Mouse (Mus musculus) ES-Bruce4 (cell line): Measurements from ENCODE around the gene Nagpa. TPM values are rescaled to one million over a fixed set of nuclear protein-coding genes. Genes with fewer than 3 reads are reported as not detected.
A peak's percentile ranks its signal among the peaks of the same experiment; 100 is the strongest.

Experiments used
- H3K27ac ChIP-seq: 2 replicates; pipeline ENCODE4 v1.5.1; 2012; ENCODE audit warnings: low read length, inconsistent platforms; ENCODE audit not compliant: insufficient read depth
- H3K27me3 ChIP-seq: 2 replicates; pipeline ENCODE4 v1.6.1; 2012; ENCODE audit warnings: mild to moderate bottlenecking, low read length, inconsistent platforms; ENCODE audit not compliant: control insufficient read depth, poor library complexity, insufficient read depth, severe bottlenecking
- H3K36me3 ChIP-seq: 2 replicates; pipeline ENCODE4 v1.6.1; 2012; ENCODE audit warnings: inconsistent platforms, mild to moderate bottlenecking, low read length, moderate library complexity; ENCODE audit not compliant: control insufficient read depth, poor library complexity, insufficient read depth, severe bottlenecking
- H3K4me1 ChIP-seq: one replicate; pipeline ENCODE4 v1.8.1; 2011; ENCODE audit warnings: low read length; ENCODE audit not compliant: control insufficient read depth, insufficient read depth
- H3K4me3 ChIP-seq: 2 replicates; pipeline ENCODE4 v1.5.1; 2011; ENCODE audit warnings: low read depth, mild to moderate bottlenecking, low read length
- H3K9ac ChIP-seq: 2 replicates; pipeline ENCODE4 v1.6.1; 2012; ENCODE audit warnings: low read depth, mild to moderate bottlenecking, inconsistent platforms; ENCODE audit not compliant: poor library complexity, severe bottlenecking
- H3K9me3 ChIP-seq: replicated peaks from 2 replicates; pipeline ENCODE4 v1.6.1; 2012; ENCODE audit warnings: mild to moderate bottlenecking, low read length, inconsistent platforms; ENCODE audit not compliant: control insufficient read depth, poor library complexity, insufficient read depth, severe bottlenecking
- CTCF ChIP-seq: IDR thresholded peaks from one replicate; pipeline ENCODE4 v1.8.1; 2011; ENCODE audit warnings: low read depth, low read length
- EP300 ChIP-seq: IDR thresholded peaks from 2 replicates; pipeline ENCODE4 v1.6.1; 2011; ENCODE audit warnings: low read depth, low read length; ENCODE audit not compliant: insufficient read depth
- POLR2A ChIP-seq: IDR thresholded peaks from one replicate; pipeline ENCODE4 v1.8.1; 2011; ENCODE audit warnings: low read length; ENCODE audit not compliant: insufficient read depth
- polyA plus RNA-seq: library from polyadenylated mRNA; stranded (reverse); fragments of >200 nt; gene quantifications from 2 replicates; pipeline ENCODE4 v1.2.4, GENCODE M21; 2011; ENCODE audit warnings: low read depth; ENCODE audit not compliant: missing spikeins, insufficient read depth, insufficient read length

Nagpa gene
- polyA plus RNA-seq, 1 experiment, result 5.1 TPM

- Histone ChIP-seq H3K4me3 (no peak overlapping the region), H3K27ac (no peak overlapping the region), H3K27me3 (no peaks in the 10 kb centered on the region), H3K36me3 (no peaks in the 10 kb centered on the region), H3K9me3 (no peaks in the 10 kb centered on the region), H3K4me1 (peaks cover 2% of the 10 kb centered on the region), H3K9ac (no peak overlapping the region)
- TF ChIP-seq EP300, result no peak
- no peak for TF ChIP-seq CTCF
- no peak for TF ChIP-seq POLR2A
These were observed 50.3 kb downstream of the Nagpa start for GRCm38 (mm10) chr16:5153299-5154026.

GRCm38 (mm10) chr16:5150544-5150943, 53.3 kb downstream of the Nagpa start:
- Histone ChIP-seq H3K27ac (no peak overlapping the region), H3K4me1 (no peaks in the 10 kb centered on the region), H3K9me3 (no peaks in the 10 kb centered on the region), H3K36me3 (no peaks in the 10 kb centered on the region), H3K4me3 (no peak overlapping the region), H3K27me3 (no peaks in the 10 kb centered on the region), H3K9ac (no peak overlapping the region)
- TF ChIP-seq CTCF (no peak), POLR2A (no peak), EP300 (no peak)

- no peaks in the 10 kb centered on the region for H3K36me3 ChIP-seq
- no peaks in the 10 kb centered on the region for H3K4me1 ChIP-seq
- H3K9ac ChIP-seq, result 0 out of 2 replicates have a peak within 1 kb of the TSS, but pooled peaks have one; percentile 22
- H3K27me3 ChIP-seq, result no peaks in the 10 kb centered on the region
- peak within 1 kb of the TSS; percentile 51 for H3K4me3 ChIP-seq
- no peak within 1 kb of the TSS for H3K27ac ChIP-seq
- H3K9me3 ChIP-seq, result no peaks in the 10 kb centered on the region
- TF ChIP-seq POLR2A, result no peak
These were observed 56.8 kb downstream of the Nagpa start, which contains the start of gene Sec14l5 for GRCm38 (mm10) chr16:5147037-5147385. Gene Sec14l5, plus strand, starts transcription at chr16:5147109.

GRCm38 (mm10) chr16:5146367-5147036, 57.3 kb downstream of the Nagpa start:
- Histone ChIP-seq H3K36me3 (no peaks in the 10 kb centered on the region), H3K9me3 (no peaks in the 10 kb centered on the region), H3K9ac (0 out of 2 replicates have a peak overlapping the region, but pooled peaks have one; percentile 22), H3K4me1 (no peaks in the 10 kb centered on the region), H3K27me3 (no peaks in the 10 kb centered on the region), H3K4me3 (peak overlapping the region; percentile 51), H3K27ac (no peak overlapping the region)
- TF ChIP-seq EP300 (no peak), CTCF (no peak)

GRCm38 (mm10) chr16:5145570-5145969, 58.2 kb downstream of the Nagpa start:
- Histone ChIP-seq H3K9me3 (no peaks in the 10 kb centered on the region), H3K4me3 (no peak overlapping the region), H3K4me1 (no peaks in the 10 kb centered on the region)

More at GRCm38 (mm10) chr16:5145570-5145969, 58.2 kb downstream of the Nagpa start:
- H3K36me3 ChIP-seq, result no peaks in the 10 kb centered on the region
- TF ChIP-seq POLR2A (no peak), EP300 (no peak), CTCF (no peak)
- no peak overlapping the region for H3K9ac ChIP-seq
- H3K27ac ChIP-seq, result no peak overlapping the region
- no peaks in the 10 kb centered on the region for H3K27me3 ChIP-seq

Other genes starting within 250 kb of the Nagpa start
- 22.4 and 28.4 TPM in 2 replicates for gene Anks3, start 239.8 kb downstream of the Nagpa start, polyA plus RNA-seq
- not detected in 2 replicates for gene Sept12, start 206.2 kb downstream of the Nagpa start, polyA plus RNA-seq
- 7.7 and 10.1 TPM in 2 replicates for gene Smim22, start 196.7 kb downstream of the Nagpa start, polyA plus RNA-seq
- gene Rogdi, start 190.5 kb downstream of the Nagpa start, polyA plus RNA-seq, result 40.8 and 44.5 TPM in 2 replicates
- gene Glyr1, start 154.1 kb downstream of the Nagpa start, polyA plus RNA-seq, result 85.9 and 92.5 TPM in 2 replicates
- gene Ubn1, start 154.0 kb downstream of the Nagpa start, polyA plus RNA-seq, result 25.3 and 25.9 TPM in 2 replicates
- 11.4 and 12.1 TPM in 2 replicates for gene Ppl, start 71.6 kb downstream of the Nagpa start, polyA plus RNA-seq
- 2.4 and 3.0 TPM in 2 replicates for gene Sec14l5, start 56.9 kb downstream of the Nagpa start, polyA plus RNA-seq
- gene AU021092, start 18.3 kb upstream of the Nagpa start, polyA plus RNA-seq, result not detected in 2 replicates
- gene Alg1, start 29.6 kb upstream of the Nagpa start, polyA plus RNA-seq, result 9.1 and 13.4 TPM in 2 replicates
- 21.9 and 25.5 TPM in 2 replicates for gene Eef2kmt, start 52.0 kb upstream of the Nagpa start, polyA plus RNA-seq